10 mouse cellular contexts compared by ENCODE assay signal in the genomic region with DNA sequence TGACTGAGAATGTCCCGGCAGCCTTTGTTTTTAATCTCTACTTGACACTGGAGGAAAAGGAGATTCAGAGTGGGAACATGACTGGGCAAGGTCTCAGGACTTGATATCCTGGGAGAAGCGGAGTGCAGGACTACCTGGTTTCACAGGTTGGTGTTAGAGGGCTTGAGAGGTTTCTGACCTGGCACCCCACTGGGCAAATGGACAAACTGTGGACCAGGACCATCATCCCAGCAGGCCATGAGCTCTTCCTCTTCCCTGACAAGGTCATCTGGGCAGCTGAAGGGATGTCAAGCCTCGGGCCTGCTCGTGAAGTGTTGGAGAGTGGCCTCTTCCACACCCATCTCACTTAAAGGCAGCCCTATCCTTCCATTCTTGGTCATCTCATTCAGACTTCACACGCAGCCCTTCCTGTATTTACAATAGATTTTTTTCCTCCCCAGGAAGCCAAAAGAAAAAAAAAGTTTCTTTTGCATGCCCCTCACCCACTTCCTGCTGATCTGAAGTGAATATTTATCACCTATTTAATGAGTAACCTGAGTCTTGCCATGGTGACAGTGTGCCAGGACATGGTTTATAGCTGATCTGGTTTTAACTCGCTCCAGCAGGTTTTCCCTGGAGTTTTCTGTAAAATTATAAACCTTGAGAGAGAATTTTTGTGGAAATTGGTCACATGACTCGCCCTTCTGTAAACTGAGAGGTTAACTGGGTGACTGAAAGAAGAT.
DNase-seq lines count a peak whose midpoint lies in the region; ATAC-seq and TF ChIP-seq lines count a peak whose summit lies in the region.
"Had no signal": no experiment of that assay in that cellular context is flagged by ENCODE, and none has a peak within 500 bp of the region (broad histone marks: within the 10 kb centered on the region; RNA-seq: fewer than 3 reads in every experiment).

No protein-coding gene starts in this region.

- H3K9ac ChIP-seq in stomach, postnatal 0 days (ENCODE audit: low read length), result no peak overlapping the region

- H3K4me2 ChIP-seq in stomach, postnatal 0 days (replicated peaks; ENCODE audit: low read depth), result no peak overlapping the region

- 39% methylated on average over 7 of the region's 7 CpGs for WGBS in heart, embryonic 10.5 days
- WGBS in stomach, postnatal 0 days, result 32% methylated on average over 7 of the region's 7 CpGs

- H3K36me3 ChIP-seq in heart, embryonic 10.5 days, result peaks cover 5% of the 10 kb centered on the region; the same call in 1 of the 2 replicates
- H3K36me3 ChIP-seq in stomach, postnatal 0 days (ENCODE audit: control insufficient read depth, insufficient read depth, low read length), result no peaks in the 10 kb centered on the region

- DNase-seq in heart, embryonic 10.5 days (ENCODE audit: low spot score), result no peak
- no peak for DNase-seq in heart, adult 9 months (ENCODE audit: low spot score in 2 of 2)
- DNase-seq in testis, postnatal 10 days (ENCODE audit: low spot score), result peak; percentile 33
- no peak for DNase-seq in testis, postnatal 14 days (ENCODE audit: low spot score)
- DNase-seq in kidney, postnatal 4 days, result peak; percentile 59 to 70
- DNase-seq in stomach, postnatal 0 days (ENCODE audit: low spot score), result peak; percentile 42
- no peak for DNase-seq in cerebellum, postnatal 36 days
- DNase-seq in frontal cortex, postnatal 36 days (ENCODE audit: low spot score in 2 of 2), result no peak
- DNase-seq: cerebellum, adult 11 months; right cerebral cortex, postnatal 25 days had no signal

- peaks cover 49% of the 10 kb centered on the region for H3K4me1 ChIP-seq in heart, embryonic 10.5 days
- peaks cover 6% of the 10 kb centered on the region for H3K4me1 ChIP-seq in stomach, postnatal 0 days (replicated peaks; ENCODE audit: control insufficient read depth, insufficient read depth)

- H3K4me3 ChIP-seq in heart, embryonic 10.5 days, result no peak overlapping the region
- H3K4me3 ChIP-seq in stomach, postnatal 0 days (ENCODE audit: low read depth, low read length), result no peak overlapping the region

- no peaks in the 10 kb centered on the region for H3K27me3 ChIP-seq in heart, embryonic 10.5 days (ENCODE audit: insufficient read depth, poor library complexity, severe bottlenecking)
- H3K27me3 ChIP-seq in stomach, postnatal 0 days (ENCODE audit: control insufficient read depth, insufficient read depth, low read length), result no peaks in the 10 kb centered on the region

- peak overlapping the region; percentile 67 for H3K27ac ChIP-seq in heart, embryonic 10.5 days
- peak overlapping the region; percentile 59 for H3K27ac ChIP-seq in stomach, postnatal 0 days (replicated peaks)

- no peaks in the 10 kb centered on the region for H3K9me3 ChIP-seq in heart, embryonic 10.5 days
- no peaks in the 10 kb centered on the region for H3K9me3 ChIP-seq in stomach, postnatal 0 days (ENCODE audit: control insufficient read depth, low read length)

- ATAC-seq in stomach, postnatal 0 days (ENCODE audit: low FRiP score, low TSS enrichment), result peak; percentile 81

- TF ChIP-seq EP300 in stomach, postnatal 0 days (optimal IDR thresholded peaks at IDR 0.05), result no peak

- TF ChIP-seq CTCF in stomach, postnatal 0 days (IDR thresholded peaks at IDR 0.05; ENCODE audit: low read depth), result no peak

Comparison
In these comparisons a context has a peak if more than half of its experiments do, and no peak if none do; other contexts are left out.
1. DNase-seq: peak in testis, postnatal 10 days (single experiment), kidney, postnatal 4 days (2 of 2) and stomach, postnatal 0 days (single experiment); none in heart, embryonic 10.5 days (single experiment), heart, adult 9 months (0 of 2), testis, postnatal 14 days (single experiment), cerebellum, postnatal 36 days (0 of 2) and frontal cortex, postnatal 36 days (0 of 2).